12 mouse cellular contexts compared by ENCODE assay signal in genomic region chr19:21106766-21107165, GRCm38 (mm10).
DNase-seq lines count a peak whose midpoint lies in the region; ATAC-seq and TF ChIP-seq lines count a peak whose summit lies in the region.
"Had no signal": no experiment of that assay in that cellular context is flagged by ENCODE, and none has a peak within 500 bp of the region (broad histone marks: within the 10 kb centered on the region; RNA-seq: fewer than 3 reads in every experiment).

No protein-coding gene starts in this region.

- WGBS in kidney, embryonic 15.5 days: 70% methylated on average over 10 of the region's 10 CpGs
- WGBS in stomach, postnatal 0 days: 58% methylated on average over 10 of the region's 10 CpGs

- no peaks in the 10 kb centered on the region for H3K36me3 ChIP-seq in kidney, embryonic 15.5 days
- no peaks in the 10 kb centered on the region for H3K36me3 ChIP-seq in stomach, postnatal 0 days (ENCODE audit: control insufficient read depth, insufficient read depth, low read length)
- H3K36me3 ChIP-seq: embryonic facial prominence, embryonic 12.5 days; limb, embryonic 13.5 days had no signal

- H3K9ac ChIP-seq in kidney, embryonic 15.5 days: no peak overlapping the region
- H3K9ac ChIP-seq in stomach, postnatal 0 days (ENCODE audit: low read length): no peak overlapping the region
- H3K9ac ChIP-seq: embryonic facial prominence, embryonic 12.5 days; limb, embryonic 13.5 days had no signal

- peak overlapping the region; percentile 83 for H3K27ac ChIP-seq in kidney, embryonic 15.5 days
- H3K27ac ChIP-seq in stomach, postnatal 0 days (replicated peaks): peak overlapping the region; percentile 83
- H3K27ac ChIP-seq: embryonic facial prominence, embryonic 12.5 days; layer of hippocampus, adult 2 months; limb, embryonic 13.5 days had no signal

- H3K27me3 ChIP-seq in kidney, embryonic 15.5 days: no peaks in the 10 kb centered on the region
- no peaks in the 10 kb centered on the region for H3K27me3 ChIP-seq in stomach, postnatal 0 days (ENCODE audit: control insufficient read depth, insufficient read depth, low read length)
- H3K27me3 ChIP-seq: embryonic facial prominence, embryonic 12.5 days; limb, embryonic 13.5 days had no signal

- peaks cover 30% of the 10 kb centered on the region for H3K4me1 ChIP-seq in kidney, embryonic 15.5 days
- peaks cover 6% of the 10 kb centered on the region; the same call in 1 of the 2 replicates for H3K4me1 ChIP-seq in stomach, postnatal 0 days (replicated peaks; ENCODE audit: control insufficient read depth, insufficient read depth)

- DNase-seq in adrenal gland, adult 8-10 months: peak; percentile 28
- no peak for DNase-seq in adrenal gland, postnatal 25 days
- peak; percentile 16 for DNase-seq in ovary, adult 18-20 months (ENCODE audit: low spot score)
- DNase-seq in ovary, postnatal 14 days (ENCODE audit: low spot score): no peak
- peak; percentile 23 for DNase-seq in stomach, postnatal 0 days (ENCODE audit: low spot score)
- DNase-seq in layer of hippocampus, postnatal 25 days (ENCODE audit: extremely low spot score in 1 of 2, low spot score in 1 of 2): no peak
- no peak for DNase-seq in right cerebral cortex, postnatal 25 days
- DNase-seq: cerebellum, adult 9-11 months had no signal

- ATAC-seq in kidney, embryonic 15.5 days (replicated peaks; ENCODE audit: low FRiP score): 0 out of 2 replicates have a peak, but pooled peaks have one; percentile 27
- ATAC-seq in stomach, postnatal 0 days (ENCODE audit: low FRiP score, low TSS enrichment): peak; percentile 30; the same call in 1 of the 2 replicates

- no peak for TF ChIP-seq CTCF in stomach, postnatal 0 days (IDR thresholded peaks at IDR 0.05; ENCODE audit: low read depth)

- no peak overlapping the region for H3K4me3 ChIP-seq in kidney, embryonic 15.5 days (replicated peaks)
- no peak overlapping the region for H3K4me3 ChIP-seq in stomach, postnatal 0 days (ENCODE audit: low read depth, low read length)
- H3K4me3 ChIP-seq: embryonic facial prominence, embryonic 12.5 days; layer of hippocampus, adult 2 months; limb, embryonic 13.5 days had no signal

- no peak for TF ChIP-seq EP300 in stomach, postnatal 0 days (optimal IDR thresholded peaks at IDR 0.05)

- no peaks in the 10 kb centered on the region for H3K9me3 ChIP-seq in kidney, embryonic 15.5 days (replicated peaks)
- H3K9me3 ChIP-seq in stomach, postnatal 0 days (ENCODE audit: control insufficient read depth, low read length): no peaks in the 10 kb centered on the region
- H3K9me3 ChIP-seq: embryonic facial prominence, embryonic 12.5 days; limb, embryonic 13.5 days had no signal

- H3K4me2 ChIP-seq in kidney, embryonic 15.5 days: peak overlapping the region; percentile 16; the same call in 1 of the 2 replicates
- no peak overlapping the region for H3K4me2 ChIP-seq in stomach, postnatal 0 days (replicated peaks; ENCODE audit: low read depth)
- H3K4me2 ChIP-seq: embryonic facial prominence, embryonic 12.5 days; limb, embryonic 13.5 days had no signal

Comparison
In these comparisons a context has a peak if more than half of its experiments do, and no peak if none do; other contexts are left out.
1. DNase-seq: peak in adrenal gland, adult 8-10 months (single experiment), ovary, adult 18-20 months (single experiment) and stomach, postnatal 0 days (single experiment); none in adrenal gland, postnatal 25 days (single experiment), ovary, postnatal 14 days (single experiment), layer of hippocampus, postnatal 25 days (0 of 2) and right cerebral cortex, postnatal 25 days (single experiment).